Mouse (Mus musculus) urinary bladder, postnatal 14 days (tissue): ENCODE data around the gene Kif1b.

ENCODE experiments used
- DNase-seq: peaks from one replicate; pipeline ENCODE4 v3.0.0; 2021; ENCODE audit warnings: low spot score

Gene Kif1b

DNA sequence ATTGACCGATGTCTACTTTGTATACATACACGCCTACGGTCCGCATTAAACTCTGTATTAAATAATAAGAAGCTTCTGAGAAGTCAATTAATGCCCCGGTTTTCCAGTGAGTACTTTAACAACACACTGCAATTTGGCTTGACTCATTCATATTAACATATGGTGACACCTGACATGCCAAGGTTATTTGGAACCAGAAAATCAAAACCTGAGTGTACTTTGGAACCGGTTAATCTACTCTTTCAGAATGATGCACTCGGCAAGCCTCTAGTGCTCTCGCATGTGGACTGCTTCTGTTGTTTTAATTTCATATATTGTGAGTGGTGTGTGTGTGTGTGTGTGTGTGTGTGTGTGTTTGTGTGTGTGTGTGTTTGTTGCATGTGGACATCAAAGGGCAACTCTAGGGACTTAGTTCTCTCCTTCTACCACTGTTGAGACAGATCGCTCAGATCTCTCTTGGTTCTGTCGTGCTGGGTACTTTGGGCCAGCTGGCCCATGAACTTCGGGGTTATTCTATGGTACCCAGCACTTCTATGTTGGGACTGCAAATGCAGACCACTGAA, 6.9 kb upstream of the Kif1b start:
- DNase-seq, result no peak

DNA sequence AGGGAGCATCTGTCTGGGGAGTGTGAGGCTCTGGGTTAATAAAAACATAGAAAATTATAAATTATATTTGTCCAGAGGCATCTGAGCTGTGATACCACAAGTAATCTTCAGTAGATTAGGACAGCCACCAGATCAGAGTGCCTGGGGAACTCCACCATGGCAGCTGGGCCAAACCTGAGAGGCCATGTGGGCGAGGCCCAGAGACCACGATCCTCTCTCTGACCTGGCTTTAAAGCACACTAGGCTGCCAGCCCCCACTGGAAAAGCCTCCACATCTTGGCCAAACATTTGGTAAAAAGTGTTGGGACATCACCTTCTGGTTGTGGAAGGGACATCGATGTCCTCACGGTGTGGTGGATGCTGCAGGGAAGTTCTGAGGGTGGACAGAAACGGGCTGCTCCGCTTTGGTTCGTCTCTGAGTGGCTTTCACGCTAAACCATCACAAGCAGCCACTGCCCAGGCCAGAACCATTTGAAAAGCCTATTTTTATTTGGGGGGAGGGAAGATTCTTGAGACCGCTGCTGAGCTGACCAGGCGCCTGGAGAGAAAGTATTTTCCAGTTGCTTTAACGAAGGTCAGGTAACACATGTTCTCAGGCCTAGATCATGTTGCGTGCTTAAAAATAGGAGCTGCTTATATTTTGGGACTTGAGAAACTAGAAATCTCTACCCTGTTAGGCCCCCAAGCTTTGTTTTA, 6.2 kb upstream of the Kif1b start:
- no peak for DNase-seq

DNA sequence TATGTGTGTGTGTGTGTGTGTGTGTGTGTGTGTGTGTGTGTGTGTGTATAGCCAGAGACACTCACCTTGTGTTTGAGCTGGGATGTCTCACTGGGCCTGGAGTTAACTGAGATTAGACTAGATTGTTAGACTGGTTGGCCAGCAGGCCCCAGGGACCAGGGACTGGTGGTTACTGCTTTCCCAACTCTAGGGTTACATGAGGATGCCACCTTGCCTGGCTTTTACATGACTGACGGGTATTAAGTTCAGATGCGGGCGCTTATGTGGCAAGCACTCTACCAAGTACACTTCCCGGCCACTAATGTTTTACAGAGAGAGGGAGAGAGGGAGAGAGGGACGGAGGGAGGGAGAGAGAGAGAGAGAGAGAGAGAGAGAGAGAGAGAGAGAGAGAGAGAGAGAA, 4.5 kb upstream of the Kif1b start:
- no peak for DNase-seq

DNA sequence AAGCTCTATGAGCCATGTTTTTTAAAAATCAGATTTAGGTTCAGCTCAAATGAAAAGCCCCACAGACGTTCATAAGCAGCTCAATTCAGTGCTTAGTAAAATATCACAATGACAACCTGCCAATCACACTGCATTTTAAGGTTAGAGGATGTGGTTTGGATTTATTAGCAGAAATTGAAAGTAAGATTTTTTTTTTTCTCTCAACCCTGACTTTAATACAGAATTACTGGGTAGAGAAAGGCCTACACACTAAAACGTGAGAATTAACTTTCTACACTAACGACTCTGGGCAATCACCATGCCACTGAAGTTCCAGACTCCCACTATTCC, 963 bp upstream of the Kif1b start:
- no peak for DNase-seq

DNA sequence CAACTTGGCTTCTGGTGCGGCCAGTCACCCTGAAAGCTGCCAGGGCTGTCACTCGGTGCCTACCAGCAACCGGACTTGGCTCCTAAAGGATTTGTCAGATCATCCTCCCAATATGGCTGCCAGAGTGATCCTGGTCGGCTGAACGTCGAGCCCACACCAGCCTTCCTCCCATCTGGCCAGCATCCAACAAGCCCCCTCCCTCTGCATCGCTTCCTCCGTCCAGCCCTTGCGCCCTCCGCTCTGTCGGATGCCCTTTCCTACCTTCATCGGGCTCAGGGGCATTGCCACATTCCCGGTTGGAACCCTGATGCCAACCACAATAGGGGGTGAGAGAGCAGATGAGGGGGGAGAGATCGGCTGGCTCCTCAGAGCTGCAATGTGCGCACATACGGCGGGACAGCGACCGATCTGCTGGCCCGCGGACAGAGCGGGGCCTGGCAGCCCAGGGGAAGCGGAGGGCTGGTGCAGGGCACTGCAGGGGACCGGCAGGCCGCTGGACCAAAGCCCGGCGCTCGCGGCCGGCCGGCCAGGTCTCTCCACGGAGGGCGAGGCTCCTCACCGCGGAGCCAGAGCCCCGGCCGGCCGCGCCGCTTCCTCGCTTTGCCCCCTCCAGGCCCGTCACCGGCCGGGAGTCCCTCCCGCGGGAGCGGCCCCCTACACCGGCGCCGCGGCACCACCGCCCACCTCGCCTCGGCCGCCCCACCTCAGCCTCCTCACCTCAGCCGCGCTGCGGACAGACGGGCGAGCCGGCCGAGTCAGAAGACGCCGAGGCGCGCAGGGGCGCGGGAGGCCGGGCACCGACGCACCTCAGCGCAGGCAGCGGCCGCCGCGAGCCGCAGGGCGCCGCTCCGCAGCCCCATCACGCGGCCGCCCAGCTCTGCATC, 539 bp downstream of the Kif1b start:
- DNase-seq, result peak; percentile 75

DNA sequence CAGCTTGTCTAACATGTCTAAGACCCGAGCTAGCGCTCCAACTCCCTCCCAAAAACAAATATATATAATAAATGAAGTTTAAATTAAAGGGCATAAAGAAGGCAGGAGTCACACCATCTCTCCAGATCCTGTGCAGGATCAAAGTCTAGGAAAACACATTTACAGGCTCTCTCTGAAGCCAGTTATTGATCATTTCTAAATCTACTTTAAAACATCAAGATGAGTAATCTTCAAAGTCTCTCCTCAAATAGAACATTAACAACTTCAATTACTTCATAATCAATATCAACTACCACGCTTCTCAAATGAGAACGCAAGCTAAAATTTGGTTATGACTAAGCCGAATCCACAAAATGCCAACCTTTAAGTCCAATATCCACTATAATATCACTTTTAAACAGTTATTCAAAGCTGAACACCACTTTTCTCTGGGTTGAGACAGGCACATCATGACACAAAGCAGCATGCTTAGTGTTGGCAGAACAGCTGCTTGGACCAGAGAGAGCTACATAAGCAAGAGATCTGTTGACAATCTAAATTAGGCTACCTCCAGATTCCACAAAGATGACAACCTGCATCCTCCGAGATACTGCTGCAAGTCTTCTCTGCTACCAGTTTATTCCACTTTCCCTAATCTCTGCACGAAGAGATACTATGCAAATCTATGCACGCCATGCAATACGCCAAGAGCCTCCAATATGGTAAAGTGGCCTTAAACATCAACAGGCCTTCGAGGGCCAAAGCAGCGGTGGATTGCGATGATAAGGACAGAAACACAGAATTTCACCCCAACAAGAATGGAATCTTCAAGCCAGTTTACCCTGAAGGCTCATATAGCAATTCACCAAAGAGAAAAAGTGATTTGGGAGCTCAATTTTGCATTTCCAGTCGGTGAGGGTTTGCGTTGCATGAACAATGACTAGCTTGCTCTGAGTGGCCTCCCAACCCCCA, 1.5 kb downstream of the Kif1b start:
- DNase-seq, result no peak

DNA sequence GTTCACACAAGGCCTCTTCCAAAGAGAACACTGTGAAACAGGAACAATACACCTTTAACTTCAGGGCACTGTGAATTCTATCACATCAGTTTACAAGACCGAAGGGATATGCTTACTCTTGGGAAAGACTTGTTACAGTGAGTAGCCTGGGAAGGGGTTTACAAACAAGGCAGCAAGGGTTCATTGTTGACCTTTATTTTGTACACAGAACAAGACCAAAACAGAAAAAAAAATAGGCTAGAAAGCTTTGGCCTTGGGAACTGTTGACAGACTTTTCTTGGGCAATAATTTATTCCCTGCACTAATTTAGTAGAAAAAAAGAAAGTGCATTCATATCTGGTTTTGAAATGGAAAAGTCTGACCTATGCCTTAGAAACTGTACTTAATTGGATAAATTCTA, 3.0 kb downstream of the Kif1b start:
- DNase-seq, result no peak

DNA sequence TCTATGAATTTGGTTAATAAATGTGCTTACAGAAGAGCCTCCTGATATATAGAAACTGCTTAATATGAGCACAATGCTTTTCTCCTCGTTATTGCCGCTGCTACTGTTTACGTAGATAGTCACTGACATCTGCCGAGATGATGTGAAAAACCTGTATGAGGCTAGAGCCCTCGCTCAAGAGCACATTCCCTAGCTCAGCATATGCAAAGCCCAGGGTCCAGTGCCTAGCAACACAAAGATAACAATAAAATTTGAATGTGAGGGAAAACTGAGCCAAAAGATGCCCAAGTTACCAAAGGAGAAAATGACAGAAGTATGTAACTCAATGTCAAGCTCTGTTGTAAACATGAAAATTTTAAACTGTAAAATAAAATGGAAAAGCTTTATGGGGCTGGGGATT, 4.0 kb downstream of the Kif1b start:
- no peak for DNase-seq

DNA sequence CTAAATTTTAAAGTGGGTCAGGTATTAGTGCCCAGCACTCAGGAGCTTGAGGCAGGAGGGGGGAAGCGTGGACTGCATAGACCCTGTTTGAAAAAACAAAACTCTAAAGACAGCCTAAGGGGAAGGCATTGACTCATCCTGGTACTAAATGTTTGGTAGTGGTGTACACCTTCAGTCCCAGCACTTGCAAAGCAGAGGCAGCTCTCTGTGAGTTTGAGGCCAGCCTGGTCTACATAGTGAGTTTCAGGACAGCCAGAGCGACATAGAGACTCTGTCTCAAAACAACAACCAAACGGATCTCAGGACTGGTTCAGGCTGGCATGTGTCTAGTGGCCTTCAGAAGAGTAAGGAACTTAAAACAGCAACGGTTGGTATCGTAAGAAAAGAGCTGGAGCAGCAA, 4.7 kb downstream of the Kif1b start:
- no peak for DNase-seq

DNA sequence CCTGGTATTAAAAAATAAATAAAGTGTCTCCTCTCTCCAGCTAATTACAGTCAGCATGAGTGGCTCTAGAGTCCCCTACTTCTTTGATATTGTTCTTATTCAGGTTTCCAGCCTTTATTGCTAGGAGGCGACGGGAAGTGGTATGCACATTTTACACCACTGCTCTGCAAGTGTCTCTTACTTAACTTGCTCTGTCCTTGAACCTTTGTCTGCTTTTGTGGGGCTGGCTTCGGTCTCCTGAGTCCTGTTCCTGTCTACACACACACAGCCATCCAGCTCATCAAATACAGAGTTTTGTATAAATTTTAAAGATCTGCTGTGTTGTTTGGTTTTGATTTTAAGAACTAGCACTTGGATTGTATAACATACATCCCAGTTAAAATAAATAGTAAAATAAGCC, 5.4 kb downstream of the Kif1b start:
- no peak for DNase-seq

DNA sequence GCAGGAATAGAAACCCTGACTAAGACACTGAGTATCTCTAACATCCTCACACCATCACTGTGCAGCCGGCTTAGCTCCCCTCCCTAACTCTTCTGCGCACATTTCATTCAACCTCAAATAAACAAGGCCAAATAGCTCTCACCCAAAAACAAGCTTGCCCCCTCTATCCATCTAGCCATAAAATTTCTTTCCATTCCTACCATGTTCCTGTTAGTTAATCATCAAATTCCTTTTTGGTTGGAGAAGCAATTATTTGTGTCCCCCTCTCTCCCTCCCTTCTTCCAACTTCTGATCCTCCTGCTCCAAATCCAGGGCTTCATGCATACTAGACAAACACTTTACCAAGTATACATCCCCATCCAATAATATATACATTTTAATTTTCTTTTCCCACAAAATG, 11.0 kb downstream of the Kif1b start:
- DNase-seq, result no peak

DNA sequence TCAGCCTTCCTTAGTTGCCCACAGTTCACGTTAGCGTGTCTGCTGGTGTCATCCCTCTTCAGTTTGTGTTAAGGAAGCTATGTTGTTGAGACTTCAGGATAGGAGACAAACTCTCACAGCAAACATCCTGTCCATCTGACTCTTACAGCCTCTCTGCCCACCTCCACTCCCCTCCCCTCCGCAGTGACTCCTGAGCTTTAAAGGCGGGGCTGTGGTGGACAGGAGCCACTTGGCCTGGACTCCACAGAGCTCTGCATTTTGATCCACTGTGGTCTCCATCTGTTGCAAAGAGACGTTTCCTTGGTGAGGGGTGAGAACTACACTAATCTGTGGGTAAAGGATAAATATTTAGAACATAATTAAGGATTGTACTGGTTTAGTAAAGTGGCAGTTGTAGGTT, 14.5 kb downstream of the Kif1b start:
- no peak for DNase-seq

DNA sequence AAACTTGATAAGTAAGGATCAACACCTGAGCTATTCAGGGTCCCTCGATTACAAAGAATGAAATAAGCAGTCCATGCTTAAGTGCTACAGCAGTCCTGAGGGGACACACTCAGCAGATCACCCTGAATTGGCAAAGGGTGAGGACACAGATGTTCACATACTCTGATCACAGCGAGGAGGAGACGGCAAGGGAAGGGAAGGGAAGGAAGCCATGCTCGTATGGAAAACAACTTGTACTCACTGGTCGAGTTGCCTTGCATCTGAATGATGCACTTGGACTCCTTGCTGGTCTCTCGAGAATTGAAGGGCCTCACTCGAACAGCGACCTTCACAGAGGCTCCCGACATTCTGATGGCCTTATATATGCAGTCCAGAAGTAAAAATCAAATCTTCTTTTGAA, 16.4 kb downstream of the Kif1b start:
- DNase-seq, result no peak

DNA sequence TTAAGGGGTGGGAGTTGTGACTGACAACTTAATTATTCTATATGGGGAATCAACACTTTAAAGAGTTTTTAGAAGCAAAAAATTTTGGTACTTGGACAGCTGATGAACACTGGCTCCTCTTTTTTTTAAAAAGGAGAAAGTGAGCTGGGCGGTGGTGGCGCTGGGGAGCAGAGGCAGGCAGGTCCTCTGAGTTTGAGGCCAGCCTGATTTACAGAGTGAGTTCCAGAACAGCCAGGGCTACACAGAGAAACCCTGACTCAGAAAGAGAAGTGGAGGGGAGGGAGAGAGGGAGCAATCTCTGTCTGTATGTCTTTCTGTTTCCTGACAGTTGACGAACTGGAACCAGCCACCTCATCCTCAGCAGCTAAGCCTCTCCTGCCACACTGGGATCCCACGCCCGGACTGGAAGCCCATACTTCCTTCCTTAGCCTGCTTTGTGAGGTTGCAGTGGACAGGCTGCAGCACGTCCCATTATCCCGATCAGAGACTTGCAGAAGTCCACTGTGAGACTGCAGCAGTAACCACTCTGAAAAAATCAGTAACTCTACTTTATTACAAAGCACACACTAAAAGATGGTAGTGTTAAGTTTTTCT, 17.2 kb downstream of the Kif1b start:
- DNase-seq, result no peak

DNA sequence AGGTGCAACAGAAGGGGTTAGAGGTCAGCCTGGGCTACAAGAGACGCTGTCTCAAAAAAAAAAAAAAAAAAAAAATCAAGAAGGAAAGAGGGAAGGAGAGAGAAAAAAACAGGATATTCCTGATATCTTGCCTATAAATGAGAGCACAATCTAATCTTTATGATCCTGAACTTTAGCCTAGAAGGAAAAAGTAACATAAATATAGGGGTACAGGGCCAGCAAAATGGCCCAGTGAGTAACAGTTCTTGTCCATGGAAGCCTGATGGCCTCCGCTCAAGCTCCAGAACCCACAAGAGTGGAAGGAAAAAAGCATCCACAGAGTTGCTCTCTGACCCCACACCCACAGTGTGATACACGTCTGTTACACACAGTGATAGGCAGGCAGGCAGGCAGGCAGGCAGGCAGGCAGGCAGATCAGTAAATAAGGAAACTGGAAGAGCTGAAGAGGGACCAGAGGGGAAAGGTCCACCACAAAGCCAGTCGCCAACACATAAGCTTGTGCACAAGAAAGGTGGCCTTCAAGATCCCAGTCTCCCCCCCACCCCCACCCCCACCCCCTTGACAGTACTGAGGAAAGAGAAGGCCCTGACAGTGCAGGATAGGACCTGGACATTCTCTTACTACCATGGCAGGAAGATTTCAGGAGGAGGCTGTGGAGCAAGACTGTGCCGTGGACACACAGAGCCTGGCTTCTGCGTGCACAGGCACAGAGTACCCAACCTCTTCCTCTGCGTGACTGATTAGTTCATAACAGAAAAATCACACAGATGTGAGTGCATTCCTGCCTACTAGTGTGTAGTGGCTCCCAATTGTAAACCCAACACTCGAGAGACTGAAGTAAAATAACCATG, 21.0 kb downstream of the Kif1b start:
- DNase-seq, result no peak

DNA sequence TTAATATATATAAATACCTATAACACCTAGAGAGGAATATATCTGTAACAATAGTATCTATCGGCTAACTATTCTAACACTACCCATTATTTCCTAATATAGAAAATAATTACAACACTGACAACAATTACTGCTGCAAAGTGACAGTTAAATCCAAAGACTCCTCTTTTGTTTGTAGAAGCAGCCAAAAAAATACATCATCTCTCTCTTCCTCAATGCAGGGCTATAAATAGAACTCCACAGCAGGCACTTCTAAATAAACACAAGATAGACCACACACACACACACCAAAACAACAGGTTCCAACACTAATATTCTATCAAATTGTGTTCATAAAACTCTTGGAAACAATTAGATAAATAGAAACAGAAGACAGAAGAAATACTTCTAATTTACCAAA, 21.8 kb downstream of the Kif1b start:
- no peak for DNase-seq

DNA sequence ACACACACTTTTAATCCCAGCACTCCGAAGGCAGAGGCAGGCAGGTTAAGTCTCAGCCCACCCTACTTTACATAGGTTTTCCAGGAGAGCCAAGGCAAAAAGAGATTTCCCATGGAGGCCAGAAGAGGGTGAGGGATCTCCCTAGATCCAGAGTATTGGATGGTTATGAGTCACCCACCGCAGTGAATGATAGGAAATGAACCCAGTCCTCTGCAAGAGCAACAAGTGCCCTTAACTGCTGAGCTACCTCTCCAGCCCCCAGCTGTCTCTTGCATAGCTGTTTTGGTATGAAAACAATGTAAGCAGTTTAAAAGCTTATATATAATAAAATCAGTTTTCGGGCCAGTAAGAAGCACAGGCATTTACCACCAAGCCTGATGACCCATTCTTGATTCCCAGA, 24.5 kb downstream of the Kif1b start:
- DNase-seq, result no peak

DNA sequence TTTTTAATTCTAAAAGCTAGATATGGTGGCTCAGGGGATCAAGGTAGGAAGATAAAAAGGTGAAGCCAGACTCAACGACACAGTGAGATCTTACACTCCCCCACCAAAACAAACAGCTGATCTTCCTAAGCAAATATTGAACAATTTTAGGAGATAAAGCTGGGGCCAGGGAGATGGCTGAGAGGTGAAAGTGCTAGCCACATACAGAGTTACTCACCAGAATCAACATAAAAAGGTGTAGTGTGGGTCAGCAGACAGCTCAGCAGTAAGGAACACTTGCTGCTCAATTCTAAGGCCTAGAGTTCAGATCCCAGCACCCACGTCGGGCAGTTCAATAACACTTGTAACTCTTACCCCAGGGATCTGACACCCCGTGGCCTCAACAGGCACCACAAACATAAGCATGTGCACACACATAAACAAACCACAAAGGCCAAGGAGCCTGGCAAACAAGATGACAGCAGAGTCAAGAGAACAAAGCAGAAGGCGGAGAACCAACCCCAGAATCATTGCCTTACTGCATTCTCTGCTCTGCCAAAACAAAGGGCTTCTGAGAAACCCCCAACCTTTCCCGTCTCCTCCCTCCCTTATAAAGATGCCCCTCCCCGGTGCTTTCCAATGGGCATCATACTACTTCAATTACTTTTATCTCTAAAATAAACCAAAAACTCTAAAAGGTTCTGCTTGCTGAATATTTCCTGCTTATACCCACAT, 25.3 kb downstream of the Kif1b start:
- no peak for DNase-seq

DNA sequence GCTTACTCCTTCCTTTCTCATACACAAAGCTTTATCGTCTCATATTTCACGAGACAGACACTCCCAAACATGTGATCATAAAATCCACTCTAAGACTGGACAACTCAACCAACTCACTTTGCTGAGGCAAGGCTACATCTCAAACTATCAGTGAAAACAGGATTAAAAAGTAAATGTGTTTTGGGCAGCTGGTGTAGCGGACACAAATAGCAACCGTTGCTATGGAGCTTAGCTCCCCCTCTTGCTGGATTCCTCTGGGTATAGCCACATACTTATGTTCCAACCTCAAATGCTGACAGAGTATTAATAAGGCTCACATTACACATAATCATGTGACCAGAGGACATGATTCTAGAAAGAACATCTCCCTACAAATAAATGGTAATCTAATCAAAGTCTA, 29.9 kb downstream of the Kif1b start:
- DNase-seq, result no peak

DNA sequence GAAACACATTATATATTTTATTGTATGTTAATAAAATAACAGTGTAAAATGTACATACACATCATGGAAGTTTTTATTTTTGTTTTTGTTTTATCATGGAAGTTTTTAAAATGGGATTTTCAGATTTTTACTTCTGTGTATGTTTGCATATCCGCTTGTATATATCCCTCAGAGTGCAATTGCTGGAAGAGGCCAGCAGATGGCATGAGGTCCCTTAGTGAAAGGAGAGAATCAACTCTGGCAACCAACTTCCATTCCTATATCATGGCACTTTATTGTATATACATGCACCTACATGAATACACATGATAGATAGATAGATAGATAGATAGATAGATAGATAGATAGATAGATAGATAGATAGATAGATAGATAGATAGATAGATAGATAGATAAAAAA, 34.4 kb downstream of the Kif1b start:
- DNase-seq, result no peak
